Mouse (Mus musculus): ENCODE measurements around the gene Dhrs7b. TPM values are rescaled to one million over a fixed set of nuclear protein-coding genes. Genes with fewer than 3 reads are reported as not detected.

The Dhrs7b gene
- polyA plus RNA-seq, 1 experiment from 2014 or later = 32.7 TPM

GRCm38 (mm10) chr11:60827241-60827945 is 3.0 kb upstream of the Dhrs7b start:
- Histone ChIP-seq H3K9ac (ENCODE audit: low read depth, low read length) (no peak overlapping the region), H3K9me3 (ENCODE audit: control insufficient read depth, low read length) (no peaks in the 10 kb centered on the region), H3K4me3 (ENCODE audit: low read depth, low read length) (no peak overlapping the region), H3K27me3 (replicated peaks; ENCODE audit: control insufficient read depth, insufficient read depth, low read length) (no peaks in the 10 kb centered on the region), H3K27ac (replicated peaks; ENCODE audit: low read depth, low read length) (no peak overlapping the region), H3K36me3 (ENCODE audit: control insufficient read depth, insufficient read depth, low read length) (no peaks in the 10 kb centered on the region), H3K4me1 (ENCODE audit: control insufficient read depth, insufficient read depth, low read length) (peaks cover 5% of the 10 kb centered on the region; the same call in 1 of the 2 replicates), H3K4me2 (ENCODE audit: low read depth, low read length) (no peak overlapping the region)
- WGBS = 70% methylated on average over 4 of the region's 4 CpGs
- ATAC-seq (ENCODE audit: low read depth) = no peak
- no peak for DNase-seq (ENCODE audit: low spot score)

GRCm38 (mm10) chr11:60828903-60829302 is 1.5 kb upstream of the Dhrs7b start:
- WGBS = 31% methylated on average over 2 of the region's 2 CpGs
- peaks cover 5% of the 10 kb centered on the region; the same call in 1 of the 2 replicates for H3K4me1 ChIP-seq (ENCODE audit: control insufficient read depth, insufficient read depth, low read length)
- DNase-seq (ENCODE audit: low spot score) = no peak
- no peak for ATAC-seq (ENCODE audit: low read depth)
- H3K27me3 ChIP-seq (replicated peaks; ENCODE audit: control insufficient read depth, insufficient read depth, low read length) = no peaks in the 10 kb centered on the region
- H3K4me2 ChIP-seq (ENCODE audit: low read depth, low read length) = no peak overlapping the region
- no peaks in the 10 kb centered on the region for H3K36me3 ChIP-seq (ENCODE audit: control insufficient read depth, insufficient read depth, low read length)
- no peaks in the 10 kb centered on the region for H3K9me3 ChIP-seq (ENCODE audit: control insufficient read depth, low read length)
- no peak overlapping the region for H3K9ac ChIP-seq (ENCODE audit: low read depth, low read length)
- no peak overlapping the region for H3K27ac ChIP-seq (replicated peaks; ENCODE audit: low read depth, low read length)
- H3K4me3 ChIP-seq (ENCODE audit: low read depth, low read length) = no peak overlapping the region

GRCm38 (mm10) chr11:60836897-60837296 is 6.5 kb downstream of the Dhrs7b start:
- no peaks in the 10 kb centered on the region for H3K4me1 ChIP-seq (ENCODE audit: control insufficient read depth, insufficient read depth, low read length)
- no peak for DNase-seq (ENCODE audit: low spot score)
- H3K4me2 ChIP-seq (ENCODE audit: low read depth, low read length) = no peak overlapping the region
- no peak overlapping the region for H3K27ac ChIP-seq (replicated peaks; ENCODE audit: low read depth, low read length)
- H3K9ac ChIP-seq (ENCODE audit: low read depth, low read length) = no peak overlapping the region
- no peak for ATAC-seq (ENCODE audit: low read depth)
- no peaks in the 10 kb centered on the region for H3K27me3 ChIP-seq (replicated peaks; ENCODE audit: control insufficient read depth, insufficient read depth, low read length)
- H3K9me3 ChIP-seq (ENCODE audit: control insufficient read depth, low read length) = no peaks in the 10 kb centered on the region
- 0 out of 2 replicates have a peak, but pooled peaks cover 3% of the 10 kb centered on the region for H3K36me3 ChIP-seq (ENCODE audit: control insufficient read depth, insufficient read depth, low read length)
- WGBS = 93% methylated on average over 6 of the region's 6 CpGs
- no peak overlapping the region for H3K4me3 ChIP-seq (ENCODE audit: low read depth, low read length)

- Histone ChIP-seq H3K4me3 (ENCODE audit: low read depth, low read length) (no peak overlapping the region), H3K9ac (ENCODE audit: low read depth, low read length) (no peak overlapping the region), H3K27me3 (replicated peaks; ENCODE audit: control insufficient read depth, insufficient read depth, low read length) (no peaks in the 10 kb centered on the region), H3K9me3 (ENCODE audit: control insufficient read depth, low read length) (no peaks in the 10 kb centered on the region), H3K4me2 (ENCODE audit: low read depth, low read length) (no peak overlapping the region), H3K4me1 (ENCODE audit: control insufficient read depth, insufficient read depth, low read length) (no peaks in the 10 kb centered on the region), H3K27ac (replicated peaks; ENCODE audit: low read depth, low read length) (no peak overlapping the region), H3K36me3 (ENCODE audit: control insufficient read depth, insufficient read depth, low read length) (0 out of 2 replicates have a peak, but pooled peaks cover 3% of the 10 kb centered on the region)
- WGBS = 94% methylated on average over 10 of the region's 10 CpGs
- DNase-seq (ENCODE audit: low spot score) = no peak
- no peak for ATAC-seq (ENCODE audit: low read depth)
These were observed 7.4 kb downstream of the Dhrs7b start for GRCm38 (mm10) chr11:60837644-60838406.

GRCm38 (mm10) chr11:60841467-60842200 is 11.2 kb downstream of the Dhrs7b start:
- no peak overlapping the region for H3K27ac ChIP-seq (replicated peaks; ENCODE audit: low read depth, low read length)
- no peak overlapping the region for H3K9ac ChIP-seq (ENCODE audit: low read depth, low read length)
- H3K27me3 ChIP-seq (replicated peaks; ENCODE audit: control insufficient read depth, insufficient read depth, low read length) = no peaks in the 10 kb centered on the region
- 75% methylated on average over 12 of the region's 12 CpGs for WGBS
- no peak overlapping the region for H3K4me2 ChIP-seq (ENCODE audit: low read depth, low read length)
- DNase-seq (ENCODE audit: low spot score) = no peak
- H3K4me3 ChIP-seq (ENCODE audit: low read depth, low read length) = no peak overlapping the region
- peaks cover 10% of the 10 kb centered on the region; the same call in 1 of the 2 replicates for H3K36me3 ChIP-seq (ENCODE audit: control insufficient read depth, insufficient read depth, low read length)
- no peaks in the 10 kb centered on the region for H3K4me1 ChIP-seq (ENCODE audit: control insufficient read depth, insufficient read depth, low read length)
- H3K9me3 ChIP-seq (ENCODE audit: control insufficient read depth, low read length) = no peaks in the 10 kb centered on the region
- ATAC-seq (ENCODE audit: low read depth) = no peak

GRCm38 (mm10) chr11:60843412-60843811 is 13.0 kb downstream of the Dhrs7b start:
- 77% methylated on average over 5 of the region's 5 CpGs for WGBS
- Histone ChIP-seq H3K4me1 (ENCODE audit: control insufficient read depth, insufficient read depth, low read length) (no peaks in the 10 kb centered on the region), H3K9me3 (ENCODE audit: control insufficient read depth, low read length) (no peaks in the 10 kb centered on the region), H3K9ac (ENCODE audit: low read depth, low read length) (no peak overlapping the region), H3K27me3 (replicated peaks; ENCODE audit: control insufficient read depth, insufficient read depth, low read length) (no peaks in the 10 kb centered on the region), H3K4me2 (ENCODE audit: low read depth, low read length) (no peak overlapping the region), H3K4me3 (ENCODE audit: low read depth, low read length) (no peak overlapping the region), H3K27ac (replicated peaks; ENCODE audit: low read depth, low read length) (no peak overlapping the region), H3K36me3 (ENCODE audit: control insufficient read depth, insufficient read depth, low read length) (peaks cover 14% of the 10 kb centered on the region; the same call in 1 of the 2 replicates)
- DNase-seq (ENCODE audit: low spot score) = no peak
- ATAC-seq (ENCODE audit: low read depth) = no peak

- Histone ChIP-seq H3K4me1 (ENCODE audit: control insufficient read depth, insufficient read depth, low read length) (no peaks in the 10 kb centered on the region), H3K36me3 (ENCODE audit: control insufficient read depth, insufficient read depth, low read length) (peaks cover 21% of the 10 kb centered on the region; the same call in 1 of the 2 replicates)
- no peak for ATAC-seq (ENCODE audit: low read depth)
These were observed 15.0 kb downstream of the Dhrs7b start for GRCm38 (mm10) chr11:60845415-60845814.

GRCm38 (mm10) chr11:60856587-60856986 is 26.2 kb downstream of the Dhrs7b start:
- Histone ChIP-seq H3K4me2 (ENCODE audit: low read depth, low read length) (no peak overlapping the region), H3K4me1 (ENCODE audit: control insufficient read depth, insufficient read depth, low read length) (no peaks in the 10 kb centered on the region), H3K36me3 (ENCODE audit: control insufficient read depth, insufficient read depth, low read length) (peaks cover 90% of the 10 kb centered on the region), H3K27me3 (replicated peaks; ENCODE audit: control insufficient read depth, insufficient read depth, low read length) (no peaks in the 10 kb centered on the region), H3K9me3 (ENCODE audit: control insufficient read depth, low read length) (no peaks in the 10 kb centered on the region), H3K27ac (replicated peaks; ENCODE audit: low read depth, low read length) (no peak overlapping the region), H3K4me3 (ENCODE audit: low read depth, low read length) (no peak overlapping the region), H3K9ac (ENCODE audit: low read depth, low read length) (no peak overlapping the region)
- no peak for ATAC-seq (ENCODE audit: low read depth)
- WGBS = 67% methylated on average over 3 of the region's 3 CpGs
- no peak for DNase-seq (ENCODE audit: low spot score)

More at GRCm38 (mm10) chr11:60845415-60845814, 15.0 kb downstream of the Dhrs7b start:
- no peaks in the 10 kb centered on the region for H3K27me3 ChIP-seq (replicated peaks; ENCODE audit: control insufficient read depth, insufficient read depth, low read length)
- no peak overlapping the region for H3K4me3 ChIP-seq (ENCODE audit: low read depth, low read length)
- DNase-seq (ENCODE audit: low spot score) = no peak
- H3K4me2 ChIP-seq (ENCODE audit: low read depth, low read length) = no peak overlapping the region
- H3K27ac ChIP-seq (replicated peaks; ENCODE audit: low read depth, low read length) = no peak overlapping the region
- H3K9me3 ChIP-seq (ENCODE audit: control insufficient read depth, low read length) = no peaks in the 10 kb centered on the region
- WGBS = 89% methylated on average over 5 of the region's 5 CpGs
- H3K9ac ChIP-seq (ENCODE audit: low read depth, low read length) = no peak overlapping the region

All from embryonic facial prominence, embryonic 14.5 days (tissue).